Mouse (Mus musculus) kidney, postnatal 0 days (tissue): ENCODE measurements around the gene Zyx. TPM values are rescaled to one million over a fixed set of nuclear protein-coding genes. Genes with fewer than 3 reads are reported as not detected.

Source experiments
- ATAC-seq: fragments of 200-750 bp; cut with Nextera tagmentation; replicated peaks from 2 replicates; pipeline ENCODE4 v1.8.0; 2017; ENCODE audit warnings: low read depth, moderate number of reproducible peaks, moderate TSS enrichment, moderate library complexity; ENCODE audit not compliant: low FRiP score
- DNase-seq: peaks from one replicate; pipeline ENCODE4 v3.0.0-alpha.2; 2016; ENCODE audit warnings: low spot score
- H3K27ac ChIP-seq: fragments of 300-500 bp; sonication (generic); 2 replicates; pipeline ENCODE4 v1.5.1; 2014; ENCODE audit warnings: mild to moderate bottlenecking
- H3K27me3 ChIP-seq: fragments of 300-500 bp; sonication (generic); 2 replicates; pipeline ENCODE4 v1.6.1; 2014; ENCODE audit warnings: low read length, mixed read lengths; ENCODE audit not compliant: insufficient read depth
- H3K36me3 ChIP-seq: fragments of 300-500 bp; sonication (generic); 2 replicates; pipeline ENCODE4 v1.6.1; 2014; ENCODE audit warnings: low read length, mixed read lengths; ENCODE audit not compliant: insufficient read depth
- H3K4me1 ChIP-seq: fragments of 300-500 bp; sonication (generic); replicated peaks from 2 replicates; pipeline ENCODE4 v1.6.1; 2014; ENCODE audit warnings: antibody characterized with exemption, low read length, mixed read lengths; ENCODE audit not compliant: insufficient read depth
- H3K4me2 ChIP-seq: fragments of 300-500 bp; sonication (generic); 2 replicates; pipeline ENCODE4 v1.6.1; 2014; ENCODE audit warnings: mild to moderate bottlenecking, low read length, moderate library complexity, mixed read lengths
- H3K4me3 ChIP-seq: fragments of 300-500 bp; sonication (generic); replicated peaks from 2 replicates; pipeline ENCODE4 v1.5.1; 2014; ENCODE audit warnings: low read depth, low read length
- H3K9ac ChIP-seq: fragments of 300-500 bp; sonication (generic); 2 replicates; pipeline ENCODE4 v1.6.1; 2014; ENCODE audit warnings: low read depth, low read length
- H3K9me3 ChIP-seq: fragments of 300-500 bp; sonication (generic); replicated peaks from 2 replicates; pipeline ENCODE4 v1.6.1; 2016; ENCODE audit warnings: low read length, inconsistent platforms, mixed read lengths
- CTCF ChIP-seq: IDR thresholded peaks from 2 replicates; pipeline ENCODE4 v1.5.1; 2016; ENCODE audit warnings: antibody characterized with exemption, low read depth, mild to moderate bottlenecking, moderate library complexity
- WGBS: fragments of 180-500 bp; shearing (Covaris S2); extraction: QIAGEN DNeasy Blood & Tissue Kit; methylation state at CpG from one replicate; pipeline ENCODE4 v1.1.7; 2014; 5-methylcytosine and 5-hydroxymethylcytosine counted together
- polyA plus RNA-seq: library from polyadenylated mRNA; unstranded; fragments of >200 nt; fragmentation: Nextera tagmentation; extraction: Ambion mirVana; gene quantifications from 2 replicates; pipeline ENCODE4 v1.2.1, GENCODE M21; 2015

Gene Zyx
- polyA plus RNA-seq, 1 experiment from 2014 or later, result 92.9 TPM

DNA sequence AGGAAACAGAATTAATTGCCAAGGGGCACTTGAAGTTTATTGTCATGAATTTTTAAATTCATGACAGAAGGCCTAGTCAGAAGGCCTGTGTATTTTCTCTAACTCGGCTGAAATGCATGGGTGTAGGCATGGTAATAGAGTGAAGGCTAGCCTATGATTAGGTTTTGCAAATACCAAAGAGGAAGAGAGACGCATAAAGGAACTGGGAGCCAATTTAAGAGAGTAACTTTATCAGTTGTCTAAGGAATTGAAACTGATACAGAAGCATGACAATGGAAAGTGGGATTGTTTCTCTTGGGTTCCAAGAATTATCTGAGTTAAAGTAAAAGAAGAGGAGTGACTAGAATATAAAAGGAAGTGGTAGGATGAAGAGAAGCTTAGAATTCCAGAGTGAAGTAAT lies 10.2 kb upstream of the Zyx start:
- H3K4me1 ChIP-seq, result no peaks in the 10 kb centered on the region
- H3K36me3 ChIP-seq, result no peaks in the 10 kb centered on the region
- WGBS, result 87% methylated on average over 2 of the region's 2 CpGs
- DNase-seq (no peak), ATAC-seq (no peak)
- H3K9ac ChIP-seq, result no peak overlapping the region
- H3K27me3 ChIP-seq, result no peaks in the 10 kb centered on the region
- no peak for TF ChIP-seq CTCF
- no peaks in the 10 kb centered on the region for H3K9me3 ChIP-seq
- no peak overlapping the region for H3K27ac ChIP-seq
- no peak overlapping the region for H3K4me2 ChIP-seq
- no peak overlapping the region for H3K4me3 ChIP-seq

DNA sequence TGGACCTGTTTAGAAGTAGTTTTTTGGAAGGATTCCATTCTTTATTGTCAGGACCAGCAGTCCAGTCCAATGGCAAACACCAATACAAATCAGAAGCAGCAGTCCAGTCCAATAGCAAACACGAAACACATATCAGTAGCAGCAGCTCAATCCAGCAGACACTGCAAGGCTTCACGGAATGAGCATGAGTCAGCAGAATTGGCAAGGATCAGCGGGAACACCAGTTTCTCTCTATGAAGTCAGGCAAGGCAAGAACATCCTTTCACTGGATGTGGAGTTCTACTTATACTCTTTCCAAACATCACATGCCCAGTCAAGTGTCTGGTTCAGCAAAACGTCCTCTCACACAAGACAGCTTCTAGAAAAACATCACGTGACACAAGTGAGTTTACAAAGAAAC lies 9.4 kb upstream of the Zyx start:
- 79% methylated on average over 5 of the region's 5 CpGs for WGBS
- DNase-seq, result no peak
- no peak overlapping the region for H3K9ac ChIP-seq

DNA sequence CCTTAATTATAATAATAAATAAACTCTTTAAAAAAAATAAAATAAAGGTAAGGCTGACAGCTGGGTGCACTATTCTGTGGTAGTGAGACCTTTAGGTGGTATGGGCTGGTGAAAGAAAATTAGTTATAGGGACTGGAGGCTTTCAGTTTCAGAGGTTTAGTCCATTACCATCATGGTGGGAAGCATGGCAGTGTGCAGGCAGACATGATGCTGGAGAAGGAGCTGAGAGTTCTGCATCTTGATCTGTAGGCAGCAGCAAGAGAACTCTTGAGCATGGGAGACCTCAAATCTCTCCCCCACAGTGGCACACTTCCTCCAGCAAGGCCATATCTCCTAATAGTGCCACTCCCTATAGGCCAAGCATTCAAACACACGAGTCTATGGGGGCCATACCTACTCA lies 7.3 kb upstream of the Zyx start:
- Histone ChIP-seq H3K9me3 (no peaks in the 10 kb centered on the region), H3K4me2 (no peak overlapping the region), H3K27me3 (no peaks in the 10 kb centered on the region), H3K4me1 (no peaks in the 10 kb centered on the region), H3K36me3 (no peaks in the 10 kb centered on the region), H3K4me3 (no peak overlapping the region), H3K27ac (no peak overlapping the region), H3K9ac (no peak overlapping the region)
- no peak for DNase-seq
- WGBS, result 79% methylated on average over 1 of the region's 1 CpGs
- no peak for ATAC-seq
- TF ChIP-seq CTCF, result no peak

More for the DNA sequence above, 9.4 kb upstream of the Zyx start:
- Histone ChIP-seq H3K36me3 (no peaks in the 10 kb centered on the region), H3K4me1 (no peaks in the 10 kb centered on the region), H3K9me3 (no peaks in the 10 kb centered on the region), H3K4me3 (no peak overlapping the region), H3K4me2 (no peak overlapping the region), H3K27ac (no peak overlapping the region), H3K27me3 (no peaks in the 10 kb centered on the region)
- no peak for TF ChIP-seq CTCF
- no peak for ATAC-seq

DNA sequence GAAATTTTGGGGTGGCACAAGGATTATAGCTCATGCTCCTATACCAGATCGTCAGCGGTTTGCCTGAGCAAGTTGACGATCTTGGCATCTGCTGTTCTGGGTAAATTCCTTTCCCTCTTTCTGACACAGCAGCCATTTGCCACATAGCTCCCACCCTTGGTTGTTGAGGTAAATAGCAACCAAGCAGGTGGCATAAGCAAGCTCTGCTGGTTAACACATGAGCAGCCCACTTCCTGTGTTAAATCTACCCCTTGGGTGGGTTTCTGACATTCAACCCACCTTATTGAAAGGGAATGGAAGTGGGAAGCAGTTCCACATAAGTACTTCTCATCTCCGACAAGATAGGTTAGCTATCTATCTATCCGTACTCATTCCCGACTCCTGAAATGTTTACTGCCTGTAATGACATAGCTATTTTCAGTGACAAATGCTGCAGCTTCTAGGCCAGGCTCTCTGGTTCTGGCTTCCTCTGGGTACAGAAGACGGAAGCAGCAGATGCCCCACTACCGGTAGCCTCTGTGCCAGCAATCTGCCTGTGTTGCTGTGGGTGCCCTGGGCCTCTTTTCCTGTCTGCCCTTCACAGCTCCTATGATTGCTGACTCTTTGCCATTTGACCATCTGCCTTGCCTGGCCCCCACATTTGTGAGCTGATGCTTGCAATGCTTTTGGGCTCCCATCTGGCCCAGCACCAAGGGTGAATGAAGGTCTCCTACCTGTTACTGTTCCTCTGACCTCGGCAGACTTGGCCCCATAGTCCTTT lies 5.9 kb upstream of the Zyx start:
- H3K36me3 ChIP-seq, result no peaks in the 10 kb centered on the region
- DNase-seq (no peak), ATAC-seq (no peak)
- no peak overlapping the region for H3K27ac ChIP-seq
- no peaks in the 10 kb centered on the region for H3K27me3 ChIP-seq
- TF ChIP-seq CTCF, result no peak
- H3K4me3 ChIP-seq, result no peak overlapping the region
- H3K9ac ChIP-seq, result no peak overlapping the region
- WGBS, result 74% methylated on average over 9 of the region's 9 CpGs
- H3K4me1 ChIP-seq, result no peaks in the 10 kb centered on the region
- H3K4me2 ChIP-seq, result no peak overlapping the region
- no peaks in the 10 kb centered on the region for H3K9me3 ChIP-seq

DNA sequence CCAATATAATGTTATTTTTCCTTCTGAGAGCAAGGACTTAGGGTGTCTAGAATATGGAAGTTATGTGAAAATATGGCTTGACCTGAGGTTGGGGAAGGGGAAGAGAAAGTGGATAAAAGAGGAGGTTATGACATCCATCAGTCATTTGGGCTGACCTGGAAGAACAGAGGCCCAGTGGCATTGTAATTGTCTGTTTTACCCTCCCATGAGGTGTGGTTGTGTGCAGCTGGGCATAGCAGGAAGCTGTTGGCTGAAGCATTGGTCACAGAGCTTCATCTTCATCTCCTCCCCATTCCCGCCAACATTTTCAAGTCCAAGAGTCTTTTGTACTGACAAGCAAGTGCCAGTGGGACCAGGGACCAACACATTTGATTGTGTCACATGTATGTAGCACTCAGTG lies 5.2 kb upstream of the Zyx start:
- Histone ChIP-seq H3K27me3 (no peaks in the 10 kb centered on the region), H3K9me3 (no peaks in the 10 kb centered on the region), H3K36me3 (no peaks in the 10 kb centered on the region), H3K4me3 (no peak overlapping the region), H3K27ac (no peak overlapping the region), H3K9ac (no peak overlapping the region), H3K4me2 (no peak overlapping the region), H3K4me1 (no peaks in the 10 kb centered on the region)
- DNase-seq (no peak), ATAC-seq (no peak)
- WGBS, result 86% methylated on average over 1 of the region's 1 CpGs
- no peak for TF ChIP-seq CTCF

DNA sequence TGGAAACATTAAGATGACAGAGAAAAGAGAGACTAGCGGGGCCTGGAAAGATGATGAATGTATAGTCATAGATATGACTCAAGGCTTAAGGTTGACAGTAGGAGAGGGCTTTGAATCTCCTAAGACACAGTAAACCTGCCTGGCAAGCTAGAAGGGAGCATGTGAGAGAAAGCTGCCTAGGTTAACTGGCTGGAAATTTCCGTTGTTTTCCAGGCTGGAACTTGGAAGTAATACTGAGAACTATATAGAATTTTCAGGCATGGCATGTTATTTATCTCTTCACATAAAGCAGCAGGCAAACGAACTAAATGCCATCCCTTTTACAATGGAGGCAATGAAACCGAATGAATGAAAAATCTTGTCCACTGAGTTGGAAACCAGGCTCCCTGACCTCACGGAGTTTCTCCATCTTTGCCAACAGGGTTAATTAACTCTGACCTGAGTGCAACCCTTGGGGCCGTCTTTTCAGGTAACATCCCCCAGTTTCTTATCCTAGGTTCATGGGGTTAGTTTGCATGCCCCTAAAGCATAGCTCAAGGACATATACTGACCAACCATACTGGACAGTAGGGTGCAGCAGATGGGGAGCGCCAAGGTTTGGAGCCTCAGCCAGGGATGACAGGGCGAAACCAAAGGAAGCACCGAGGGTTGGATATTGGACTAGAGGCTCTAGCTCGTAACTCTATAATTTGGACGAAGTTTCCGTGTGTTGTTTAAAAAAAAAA lies 987 bp upstream of the Zyx start:
- DNase-seq (no peak), ATAC-seq (no peak)
- Histone ChIP-seq H3K4me2 (peak overlapping the region; percentile 85), H3K36me3 (0 out of 2 replicates have a peak, but pooled peaks cover 4% of the 10 kb centered on the region), H3K27me3 (no peaks in the 10 kb centered on the region), H3K4me3 (peak overlapping the region; percentile 80), H3K9me3 (no peaks in the 10 kb centered on the region), H3K9ac (no peak overlapping the region), H3K27ac (peak overlapping the region; percentile 98; the same call in 1 of the 2 replicates), H3K4me1 (peaks cover 26% of the 10 kb centered on the region)
- 31% methylated on average over 12 of the region's 12 CpGs for WGBS
- no peak for TF ChIP-seq CTCF
